Mouse (Mus musculus) ES-E14 (cell line): ENCODE measurements at regions not wholly inside any gene's neighbourhood (a gene's known extent, or its start where the extent isn't known, plus 50 kb on each side); places are given as distances from the start of the nearest gene placed in this dataset.

Source experiments
- CHD2 ChIP-seq: IDR thresholded peaks from 2 replicates; pipeline ENCODE4 v1.6.1; 2014; ENCODE audit warnings: mild to moderate bottlenecking, low read depth, low read length, inconsistent platforms
- HCFC1 ChIP-seq: IDR thresholded peaks from 2 replicates; pipeline ENCODE4 v1.6.1; 2012; ENCODE audit warnings: low read length, inconsistent platforms, borderline replicate concordance; ENCODE audit not compliant: insufficient read depth
- MAFK ChIP-seq: IDR thresholded peaks from 2 replicates; pipeline ENCODE4 v1.6.1; 2014; ENCODE audit warnings: mild to moderate bottlenecking, low read depth, low read length, inconsistent platforms; ENCODE audit not compliant: insufficient read depth

DNA sequence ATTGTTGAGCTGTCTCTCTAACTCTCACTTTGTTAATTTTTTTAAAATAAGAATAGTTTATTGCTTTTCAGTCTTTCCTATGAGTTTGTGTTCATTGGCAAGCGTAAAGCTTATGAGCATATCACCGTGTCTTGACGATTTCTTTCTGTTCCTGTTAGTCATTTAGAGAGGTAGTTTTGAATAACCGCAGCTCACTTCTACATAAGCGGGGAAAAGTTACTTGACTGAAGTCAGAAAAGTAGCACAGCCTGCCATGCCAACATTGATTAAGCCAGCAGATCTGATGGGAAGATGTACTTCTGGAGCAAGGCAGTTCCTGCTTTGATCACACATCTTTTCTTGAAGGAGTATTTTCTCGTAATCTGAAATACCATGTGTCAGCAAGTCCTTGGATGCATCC lies 215.5 kb downstream of the Antxr2 start:
- TF ChIP-seq CHD2 (no peak), MAFK (no peak), HCFC1 (no peak)
